Mouse (Mus musculus) embryonic facial prominence, embryonic 12.5 days (tissue): ENCODE measurements around the gene Myl6. TPM values are rescaled to one million over a fixed set of nuclear protein-coding genes. Genes with fewer than 3 reads are reported as not detected.
"Not testable (repeated sequence)": the region's sequence is repeated elsewhere in the genome, so short reads cannot be mapped to it uniquely, and the experiment has no call there.

Source experiments
- ATAC-seq: fragments of 200-750 bp; cut with Nextera tagmentation; 2 replicates; pipeline ENCODE4 v1.8.0; 2017; ENCODE audit not compliant: insufficient number of reproducible peaks, insufficient read depth, low FRiP score, low TSS enrichment
- H3K27ac ChIP-seq: fragments of 300-500 bp; sonication (generic); 2 replicates; pipeline ENCODE4 v1.5.1; 2016; ENCODE audit warnings: mild to moderate bottlenecking
- H3K27me3 ChIP-seq: fragments of 300-500 bp; sonication (generic); 2 replicates; pipeline ENCODE4 v1.6.1; 2016; ENCODE audit warnings: mild to moderate bottlenecking, moderate library complexity
- H3K36me3 ChIP-seq: fragments of 300-500 bp; sonication (generic); 2 replicates; pipeline ENCODE4 v1.6.1; 2016; ENCODE audit warnings: mild to moderate bottlenecking
- H3K4me1 ChIP-seq: fragments of 300-500 bp; sonication (generic); 2 replicates; pipeline ENCODE4 v1.6.1; 2016
- H3K4me2 ChIP-seq: fragments of 300-500 bp; sonication (generic); replicated peaks from 2 replicates; pipeline ENCODE4 v1.6.1; 2016; ENCODE audit warnings: mild to moderate bottlenecking, moderate library complexity
- H3K4me3 ChIP-seq: fragments of 300-500 bp; sonication (generic); 2 replicates; pipeline ENCODE4 v1.5.1; 2016; ENCODE audit warnings: mild to moderate bottlenecking
- H3K9ac ChIP-seq: fragments of 300-500 bp; sonication (generic); 2 replicates; pipeline ENCODE4 v1.6.1; 2016; ENCODE audit warnings: mild to moderate bottlenecking, moderate library complexity
- H3K9me3 ChIP-seq: fragments of 300-500 bp; sonication (generic); 2 replicates; pipeline ENCODE4 v1.6.1; 2016; ENCODE audit warnings: mild to moderate bottlenecking, moderate library complexity
- WGBS: fragments of 180-500 bp; shearing (Covaris S2); methylation state at CpG from one replicate; pipeline ENCODE4 v1.1.7; 2016; 5-methylcytosine and 5-hydroxymethylcytosine counted together
- polyA plus RNA-seq: library from polyadenylated mRNA; unstranded; fragments of >200 nt; fragmentation: Nextera tagmentation; extraction: Ambion mirVana; gene quantifications from 2 replicates; pipeline ENCODE4 v1.2.1, GENCODE M21; 2016

The Myl6 gene
- polyA plus RNA-seq, 1 experiment from 2014 or later, result 877 TPM

- no peaks in the 10 kb centered on the region for H3K9me3 ChIP-seq
- WGBS, result 79% methylated on average over 9 of the region's 9 CpGs
Measured at GRCm38 (mm10) chr10:128508260-128508659, 14.3 kb upstream of the Myl6 start.

GRCm38 (mm10) chr10:128505974-128506373, 12.0 kb upstream of the Myl6 start:
- H3K36me3 ChIP-seq, result no peaks in the 10 kb centered on the region
- H3K9me3 ChIP-seq, result no peaks in the 10 kb centered on the region
- no peak overlapping the region for H3K4me2 ChIP-seq
- H3K27me3 ChIP-seq, result no peaks in the 10 kb centered on the region
- no peak overlapping the region for H3K9ac ChIP-seq
- 95% methylated on average over 14 of the region's 14 CpGs for whole genome bisulfite sequencing
- no peak overlapping the region for H3K4me3 ChIP-seq
- ATAC-seq, result no peak
- H3K27ac ChIP-seq, result no peak overlapping the region
- no peaks in the 10 kb centered on the region for H3K4me1 ChIP-seq

More at GRCm38 (mm10) chr10:128508260-128508659, 14.3 kb upstream of the Myl6 start:
- Histone ChIP-seq H3K27me3 (no peaks in the 10 kb centered on the region), H3K27ac (no peak overlapping the region), H3K4me1 (no peaks in the 10 kb centered on the region), H3K36me3 (peaks cover 13% of the 10 kb centered on the region), H3K4me3 (no peak overlapping the region), H3K9ac (no peak overlapping the region), H3K4me2 (no peak overlapping the region)
- no peak for ATAC-seq

- 82% methylated on average over 5 of the region's 5 CpGs for WGBS
- not testable (repeated sequence) for ATAC-seq
Measured at GRCm38 (mm10) chr10:128505371-128505667, 11.4 kb upstream of the Myl6 start.

GRCm38 (mm10) chr10:128504641-128505370, 10.9 kb upstream of the Myl6 start:
- ATAC-seq, result no peak
- no peak overlapping the region for H3K9ac ChIP-seq
- H3K36me3 ChIP-seq, result no peaks in the 10 kb centered on the region
- no peak overlapping the region for H3K4me3 ChIP-seq
- no peak overlapping the region for H3K27ac ChIP-seq
- no peaks in the 10 kb centered on the region for H3K9me3 ChIP-seq
- WGBS, result 72% methylated on average over 9 of the region's 9 CpGs
- H3K27me3 ChIP-seq, result no peaks in the 10 kb centered on the region
- no peak overlapping the region for H3K4me2 ChIP-seq
- no peaks in the 10 kb centered on the region for H3K4me1 ChIP-seq

More at GRCm38 (mm10) chr10:128505371-128505667, 11.4 kb upstream of the Myl6 start:
- H3K36me3 ChIP-seq, H3K9ac ChIP-seq, H3K27ac ChIP-seq, H3K27me3 ChIP-seq, H3K4me1 ChIP-seq, H3K4me3 ChIP-seq, H3K9me3 ChIP-seq, H3K4me2 ChIP-seq: not testable (repeated sequence)

- H3K27ac ChIP-seq, result no peak overlapping the region
- H3K9me3 ChIP-seq, result no peaks in the 10 kb centered on the region
- H3K4me2 ChIP-seq, result no peak overlapping the region
- no peak for ATAC-seq
- H3K4me1 ChIP-seq, result 0 out of 2 replicates have a peak, but pooled peaks cover 6% of the 10 kb centered on the region
- no peaks in the 10 kb centered on the region for H3K27me3 ChIP-seq
- 84% methylated on average over 3 of the region's 3 CpGs for WGBS
- H3K9ac ChIP-seq, result no peak overlapping the region
- no peaks in the 10 kb centered on the region for H3K36me3 ChIP-seq
- no peak overlapping the region for H3K4me3 ChIP-seq
Measured at GRCm38 (mm10) chr10:128504012-128504411, 10.1 kb upstream of the Myl6 start.

GRCm38 (mm10) chr10:128503532-128503931, 9.6 kb upstream of the Myl6 start:
- Histone ChIP-seq H3K27me3 (no peaks in the 10 kb centered on the region), H3K4me1 (0 out of 2 replicates have a peak, but pooled peaks cover 6% of the 10 kb centered on the region), H3K4me3 (no peak overlapping the region), H3K27ac (no peak overlapping the region), H3K9me3 (no peaks in the 10 kb centered on the region), H3K4me2 (no peak overlapping the region), H3K36me3 (no peaks in the 10 kb centered on the region), H3K9ac (no peak overlapping the region)
- 77% methylated on average over 8 of the region's 8 CpGs for WGBS
- ATAC-seq, result no peak

GRCm38 (mm10) chr10:128502341-128502740, 8.4 kb upstream of the Myl6 start:
- Histone ChIP-seq H3K4me2 (no peak overlapping the region), H3K27me3 (no peaks in the 10 kb centered on the region), H3K9ac (no peak overlapping the region), H3K4me3 (no peak overlapping the region), H3K36me3 (no peaks in the 10 kb centered on the region), H3K27ac (no peak overlapping the region), H3K9me3 (no peaks in the 10 kb centered on the region), H3K4me1 (0 out of 2 replicates have a peak, but pooled peaks cover 6% of the 10 kb centered on the region)
- no peak for ATAC-seq
- WGBS, result 70% methylated on average over 5 of the region's 5 CpGs

- Histone ChIP-seq H3K9me3 (no peaks in the 10 kb centered on the region), H3K4me1 (peaks cover 13% of the 10 kb centered on the region), H3K9ac (peak overlapping the region; percentile 58), H3K36me3 (no peaks in the 10 kb centered on the region), H3K4me2 (peak overlapping the region; percentile 61), H3K27me3 (no peaks in the 10 kb centered on the region), H3K4me3 (peak overlapping the region; percentile 55), H3K27ac (peak overlapping the region; percentile 85)
- 1% methylated on average over 21 of the region's 21 CpGs for WGBS
- ATAC-seq, result peak; percentile 17; the same call in 1 of the 2 replicates
Measured at GRCm38 (mm10) chr10:128499116-128499671, 5.2 kb upstream of the Myl6 start.

GRCm38 (mm10) chr10:128498590-128498989, 4.6 kb upstream of the Myl6 start, which contains the start of gene Myl6b:
Gene Myl6b, minus strand, starts transcription at chr10:128498685.
- H3K27ac ChIP-seq, result peak within 1 kb of the TSS; percentile 85
- peak within 1 kb of the TSS; percentile 58 for H3K9ac ChIP-seq
- ATAC-seq, result peak; percentile 78
- H3K9me3 ChIP-seq, result no peaks in the 10 kb centered on the region
- peak within 1 kb of the TSS; percentile 55 for H3K4me3 ChIP-seq
- H3K36me3 ChIP-seq, result no peaks in the 10 kb centered on the region
- H3K4me2 ChIP-seq, result peak within 1 kb of the TSS; percentile 61
- under 1% methylated on average over 27 of the region's 27 CpGs for WGBS
- no peaks in the 10 kb centered on the region for H3K27me3 ChIP-seq
- peaks cover 13% of the 10 kb centered on the region for H3K4me1 ChIP-seq

GRCm38 (mm10) chr10:128497134-128497737, 3.3 kb upstream of the Myl6 start:
- WGBS, result 40% methylated on average over 6 of the region's 6 CpGs

GRCm38 (mm10) chr10:128496509-128497077, 2.6 kb upstream of the Myl6 start:
- no peaks in the 10 kb centered on the region for H3K27me3 ChIP-seq
- no peaks in the 10 kb centered on the region for H3K9me3 ChIP-seq
- 29% methylated on average over 6 of the region's 6 CpGs for WGBS
- peaks cover 20% of the 10 kb centered on the region for H3K4me1 ChIP-seq
- H3K4me3 ChIP-seq, result no peak overlapping the region
- no peak overlapping the region for H3K4me2 ChIP-seq
- no peak for ATAC-seq
- H3K36me3 ChIP-seq, result peaks cover 5% of the 10 kb centered on the region
- no peak overlapping the region for H3K9ac ChIP-seq
- no peak overlapping the region for H3K27ac ChIP-seq

More at GRCm38 (mm10) chr10:128497134-128497737, 3.3 kb upstream of the Myl6 start:
- ATAC-seq, result no peak
- Histone ChIP-seq H3K36me3 (no peaks in the 10 kb centered on the region), H3K4me3 (no peak overlapping the region), H3K9me3 (no peaks in the 10 kb centered on the region), H3K4me1 (peaks cover 15% of the 10 kb centered on the region), H3K27me3 (no peaks in the 10 kb centered on the region), H3K4me2 (0 out of 2 replicates have a peak overlapping the region, but pooled peaks have one; percentile 61), H3K9ac (no peak overlapping the region), H3K27ac (no peak overlapping the region)
